8 mouse cellular contexts compared by ENCODE assay signal in genomic region chr15:80080711-80081615, GRCm38 (mm10). TPM values are rescaled to one million over a fixed set of nuclear protein-coding genes. Genes with fewer than 3 reads are reported as not detected.
DNase-seq lines count a peak whose midpoint lies in the region; ATAC-seq lines count a peak whose summit lies in the region.

No protein-coding gene starts in this region.

- peaks cover 62% of the 10 kb centered on the region for H3K36me3 ChIP-seq in megakaryocyte, embryonic 14.5 days (replicated peaks; ENCODE audit: low read length)
- peaks cover 61% of the 10 kb centered on the region for H3K36me3 ChIP-seq in heart, embryonic 14.5 days (ENCODE audit: control insufficient read depth, insufficient read depth, low read length)
- H3K36me3 ChIP-seq in limb, embryonic 15.5 days: peaks cover 59% of the 10 kb centered on the region
- peaks cover 55% of the 10 kb centered on the region for H3K36me3 ChIP-seq in neural tube, embryonic 15.5 days

- no peak for ATAC-seq in megakaryocyte, adult 5-6 weeks (ENCODE audit: poor library complexity, severe bottlenecking)
- no peak for ATAC-seq in heart, embryonic 14.5 days (ENCODE audit: insufficient number of reproducible peaks, insufficient read depth, low FRiP score, low read depth)
- no peak for ATAC-seq in limb, embryonic 15.5 days (ENCODE audit: insufficient number of reproducible peaks, low FRiP score, low TSS enrichment, low read depth)
- ATAC-seq in neural tube, embryonic 15.5 days (ENCODE audit: low FRiP score): no peak

- DNase-seq in brain, adult 2 months (ENCODE audit: low read depth, low spot score): peak; percentile 78
- no peak for DNase-seq in frontal cortex, postnatal 25 days (ENCODE audit: low spot score in 2 of 2)
- DNase-seq in adrenal gland, postnatal 10 days: no peak

- peak overlapping the region; percentile 90 for H3K9ac ChIP-seq in heart, embryonic 14.5 days (ENCODE audit: low read length)
- H3K9ac ChIP-seq in limb, embryonic 15.5 days: peak overlapping the region; percentile 27
- peak overlapping the region; percentile 90 for H3K9ac ChIP-seq in neural tube, embryonic 15.5 days (replicated peaks)

- H3K4me3 ChIP-seq in megakaryocyte, embryonic 14.5 days (replicated peaks): peak overlapping the region; percentile 87
- H3K4me3 ChIP-seq in heart, embryonic 14.5 days (ENCODE audit: control insufficient read depth in 1 of 2, insufficient read depth in 1 of 2, low read depth in 1 of 2, low read length in 2 of 2): peak overlapping the region; percentile 60 to 66
- H3K4me3 ChIP-seq in limb, embryonic 15.5 days: peak overlapping the region; percentile 62
- H3K4me3 ChIP-seq in neural tube, embryonic 15.5 days (replicated peaks): peak overlapping the region; percentile 78

- H3K4me1 ChIP-seq in megakaryocyte, embryonic 14.5 days: peaks cover 57% of the 10 kb centered on the region
- H3K4me1 ChIP-seq in heart, embryonic 14.5 days (ENCODE audit: control insufficient read depth in 2 of 2, insufficient read depth in 2 of 2, low read length in 2 of 2): peaks cover 4 to 38% of the 10 kb centered on the region in 2 experiments
- peaks cover 35% of the 10 kb centered on the region for H3K4me1 ChIP-seq in limb, embryonic 15.5 days
- H3K4me1 ChIP-seq in neural tube, embryonic 15.5 days: peaks cover 30% of the 10 kb centered on the region

- no peaks in the 10 kb centered on the region for H3K9me3 ChIP-seq in megakaryocyte, embryonic 14.5 days
- H3K9me3 ChIP-seq in heart, embryonic 14.5 days (ENCODE audit: control insufficient read depth, low read length): no peaks in the 10 kb centered on the region
- no peaks in the 10 kb centered on the region for H3K9me3 ChIP-seq in limb, embryonic 15.5 days
- no peaks in the 10 kb centered on the region for H3K9me3 ChIP-seq in neural tube, embryonic 15.5 days (replicated peaks)

- H3K27me3 ChIP-seq in megakaryocyte, embryonic 14.5 days (replicated peaks): no peaks in the 10 kb centered on the region
- H3K27me3 ChIP-seq in heart, embryonic 14.5 days (ENCODE audit: control insufficient read depth, insufficient read depth, low read length): no peaks in the 10 kb centered on the region
- H3K27me3 ChIP-seq in limb, embryonic 15.5 days: no peaks in the 10 kb centered on the region
- no peaks in the 10 kb centered on the region for H3K27me3 ChIP-seq in neural tube, embryonic 15.5 days (replicated peaks)

- peak overlapping the region in 1 of 2 experiments; percentile 81; a peak in 1 of 4 replicates for H3K27ac ChIP-seq in heart, embryonic 14.5 days (replicated peaks in 1 of 2; ENCODE audit: control insufficient read depth in 1 of 2, insufficient read depth in 1 of 2, low read depth in 2 of 2, low read length in 2 of 2)
- peak overlapping the region; percentile 39 for H3K27ac ChIP-seq in limb, embryonic 15.5 days
- 0 out of 2 replicates have a peak overlapping the region, but pooled peaks have one; percentile 43 for H3K27ac ChIP-seq in neural tube, embryonic 15.5 days (replicated peaks)

- 61% methylated on average over 9 of the region's 9 CpGs for WGBS in heart, embryonic 14.5 days
- 45% methylated on average over 9 of the region's 9 CpGs for WGBS in limb, embryonic 15.5 days
- 55% methylated on average over 9 of the region's 9 CpGs for WGBS in neural tube, embryonic 15.5 days

- H3K4me2 ChIP-seq in heart, embryonic 14.5 days (ENCODE audit: low read length): peak overlapping the region; percentile 88
- peak overlapping the region; percentile 66 for H3K4me2 ChIP-seq in limb, embryonic 15.5 days
- peak overlapping the region; percentile 77 for H3K4me2 ChIP-seq in neural tube, embryonic 15.5 days

RNA-seq across cellular contexts. Expression of gene Syngr1, which starts 10.2 kb away (rescaled TPM):
- 113 and 163 TPM in 2 replicates for polyA plus RNA-seq in megakaryocyte, embryonic 14.5 days (2012; ENCODE audit: insufficient read depth, low replicate concordance)
- 3.2 and 3.9 TPM in 2 replicates for total RNA-seq in megakaryocyte, adult 5-6 weeks (2015)
- total RNA-seq in megakaryocyte, adult 5-6 weeks (2017): 0.08 and 0.22 TPM in 2 replicates
- polyA plus RNA-seq in heart, embryonic 14.5 days (2014; fragmentation: Nextera tagmentation; extraction: Ambion mirVana): 40.7 and 44.5 TPM in 2 replicates
- 10.4 and 12.0 TPM in 2 replicates for polyA plus RNA-seq in limb, embryonic 15.5 days (2015; fragmentation: Nextera tagmentation; extraction: Ambion mirVana)
- 59.3 and 64.6 TPM in 2 replicates for polyA plus RNA-seq in neural tube, embryonic 15.5 days (2015; fragmentation: Nextera tagmentation; extraction: Ambion mirVana)
- 10 to 100 TPM; 30.2 to 35.0 TPM for total RNA-seq in adrenal gland, postnatal 10 days (2021)

RNA-seq across cellular contexts. Expression of gene Rpl3, which starts 10.7 kb away (rescaled TPM):
- polyA plus RNA-seq in megakaryocyte, embryonic 14.5 days (2012; ENCODE audit: insufficient read depth, low replicate concordance): 145 and 190 TPM in 2 replicates
- 965 and 1,027 TPM in 2 replicates for total RNA-seq in megakaryocyte, adult 5-6 weeks (2015)
- 1,404 and 1,498 TPM in 2 replicates for total RNA-seq in megakaryocyte, adult 5-6 weeks (2017)
- polyA plus RNA-seq in heart, embryonic 14.5 days (2014; fragmentation: Nextera tagmentation; extraction: Ambion mirVana): 763 and 822 TPM in 2 replicates
- polyA plus RNA-seq in limb, embryonic 15.5 days (2015; fragmentation: Nextera tagmentation; extraction: Ambion mirVana): 1,003 and 1,080 TPM in 2 replicates
- 526 and 732 TPM in 2 replicates for polyA plus RNA-seq in neural tube, embryonic 15.5 days (2015; fragmentation: Nextera tagmentation; extraction: Ambion mirVana)
- total RNA-seq in adrenal gland, postnatal 10 days (2021): 100 to 1,000 TPM; 672 to 709 TPM

RNA-seq across cellular contexts. Expression of gene Tab1, which starts 52.0 kb away (rescaled TPM):
- polyA plus RNA-seq in megakaryocyte, embryonic 14.5 days (2012; ENCODE audit: insufficient read depth, low replicate concordance): 9.9 and 10.9 TPM in 2 replicates
- total RNA-seq in megakaryocyte, adult 5-6 weeks (2015): 3.8 and 6.9 TPM in 2 replicates
- 13.5 and 14.5 TPM in 2 replicates for total RNA-seq in megakaryocyte, adult 5-6 weeks (2017)
- 28.0 and 30.0 TPM in 2 replicates for polyA plus RNA-seq in heart, embryonic 14.5 days (2014; fragmentation: Nextera tagmentation; extraction: Ambion mirVana)
- polyA plus RNA-seq in limb, embryonic 15.5 days (2015; fragmentation: Nextera tagmentation; extraction: Ambion mirVana): 33.8 and 34.7 TPM in 2 replicates
- 35.9 and 37.4 TPM in 2 replicates for polyA plus RNA-seq in neural tube, embryonic 15.5 days (2015; fragmentation: Nextera tagmentation; extraction: Ambion mirVana)
- 10 to 100 TPM; 16.3 to 28.9 TPM for total RNA-seq in adrenal gland, postnatal 10 days (2021)

Comparison
In these comparisons a context has a peak if more than half of its experiments do, and no peak if none do; other contexts are left out.
1. H3K9ac ChIP-seq: peak in every context shown above with its lines; median percentile 90 in heart, embryonic 14.5 days; 90 in neural tube, embryonic 15.5 days; 27 in limb, embryonic 15.5 days.